Mouse (Mus musculus) stomach, postnatal 0 days (tissue): ENCODE results near the gene Med27.
"Not testable (repeated sequence)": the region's sequence is repeated elsewhere in the genome, so short reads cannot be mapped to it uniquely, and the experiment has no call there.

ENCODE experiments used
- CTCF ChIP-seq: IDR thresholded peaks from 2 replicates; pipeline ENCODE4 v1.5.1; 2016; ENCODE audit warnings: antibody characterized with exemption, low read depth, mild to moderate bottlenecking, moderate library complexity
- EP300 ChIP-seq: optimal IDR thresholded peaks from 2 replicates; pipeline ENCODE3; 2016; ENCODE audit warnings: antibody characterized with exemption

- TF ChIP-seq EP300, CTCF: not testable (repeated sequence)
Observed at GRCm38 (mm10) chr2:29529788-29530187, 183.2 kb downstream of the Med27 start.
